Mouse (Mus musculus) layer of hippocampus, adult 18-20 months (tissue): ENCODE results near the gene Rbms3. TPM values are rescaled to one million over a fixed set of nuclear protein-coding genes. Genes with fewer than 3 reads are reported as not detected.

Source experiments
- DNase-seq, 2 experiments: peaks; one replicate each; pipeline ENCODE4 v3.0.0; 2022; ENCODE audit warnings: low spot score in 2 of 2
- long read RNA-seq: library from polyadenylated mRNA; stranded (forward); transcript quantifications from one replicate; pipeline ENCODE4 v2.0.0, GENCODE M21; 2021
- total RNA-seq, 2 experiments: library from RNA; stranded (reverse); gene quantifications; 2 replicates each; pipeline ENCODE4 v1.2.3; 2021

Gene Rbms3
- 10 to 100 TPM; 14.8 to 16.6 TPM for total RNA-seq
- long read RNA-seq, partial matches to known transcripts = 1 of 6 reads
- long read RNA-seq, other reads (novel, unspliced or antisense) = 4 of 6 reads

DNA sequence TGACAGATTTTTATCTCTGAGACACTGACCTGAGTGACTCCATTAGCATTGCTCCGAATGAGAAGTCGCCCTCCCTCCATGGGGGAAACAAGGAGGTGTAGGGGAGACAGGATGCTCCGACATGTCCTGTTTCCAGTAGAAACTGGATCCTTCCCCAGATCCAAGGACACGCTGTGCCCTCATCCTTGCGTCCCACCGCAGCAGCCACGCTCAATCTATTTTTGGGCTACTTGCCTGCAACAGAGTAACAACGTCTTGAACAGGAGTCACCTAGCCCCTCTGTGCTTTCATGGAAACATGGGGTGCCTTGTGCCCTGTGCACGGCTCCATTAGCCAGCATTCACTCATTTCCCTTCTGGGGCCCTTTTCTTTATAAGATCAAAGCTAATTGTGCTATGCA is at the start of gene Rbms3:
Rbms3 (minus strand) TSS at position 143 of the 400 bp plus-strand sequence.
- DNase-seq = no peak

DNA sequence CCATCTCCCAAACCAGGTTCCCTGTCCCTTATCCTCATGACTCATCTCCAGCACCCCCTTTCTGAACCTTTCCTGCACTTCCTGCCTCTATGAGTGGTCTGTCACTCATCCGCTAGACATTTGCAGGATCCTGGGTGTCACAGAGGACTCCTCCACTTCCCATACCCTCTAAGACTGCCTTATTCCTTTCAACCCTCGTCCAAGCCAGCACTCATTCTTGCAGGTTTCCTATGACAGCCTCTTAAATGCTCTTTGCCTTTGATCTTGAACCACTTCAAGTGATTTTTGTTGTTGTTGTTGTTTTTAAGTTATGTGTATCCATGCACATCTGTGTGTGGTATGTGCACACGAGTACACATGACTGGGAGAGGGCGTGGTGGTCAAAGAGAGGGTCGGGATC is 43.6 kb upstream of the Rbms3 start:
- DNase-seq = no peak

DNA sequence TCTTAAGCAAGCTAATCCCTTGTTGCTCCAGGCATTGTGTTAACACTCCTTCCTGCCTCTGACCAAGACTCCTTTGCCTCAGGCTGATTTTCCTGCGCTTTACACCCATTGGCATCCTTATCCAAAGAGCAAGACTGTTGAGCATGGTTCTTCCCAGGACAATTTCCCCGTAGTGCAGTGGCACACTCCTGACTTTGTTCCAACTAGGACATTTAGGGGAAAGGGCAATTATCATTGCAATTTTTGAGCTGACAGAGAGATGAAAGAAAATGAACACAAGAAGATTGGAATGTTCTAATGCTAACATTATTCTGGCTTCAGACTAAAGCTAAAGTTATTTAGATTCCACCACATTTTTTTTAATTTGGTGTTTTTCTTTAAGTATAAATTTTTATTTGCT is 24.9 kb upstream of the Rbms3 start:
- no peak for DNase-seq

DNA sequence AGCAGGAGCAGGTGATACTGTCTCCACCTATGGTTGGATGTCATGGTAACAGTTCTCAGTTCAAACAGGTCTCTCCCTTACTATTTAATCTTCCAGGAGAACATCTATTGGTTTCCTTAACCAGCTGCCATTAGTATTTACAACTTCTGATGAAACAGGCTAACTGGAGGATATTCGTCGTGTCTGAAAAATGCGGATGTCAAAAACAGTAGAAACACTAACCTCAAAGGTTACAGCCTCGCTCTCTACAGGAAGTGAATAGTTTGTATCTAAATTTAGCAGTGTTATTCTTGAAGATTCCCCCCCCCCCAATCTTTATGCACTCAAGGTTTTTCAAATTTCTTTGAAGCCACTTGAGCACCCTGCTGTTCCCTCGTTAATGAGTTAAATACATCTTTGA is 23.9 kb upstream of the Rbms3 start:
- no peak for DNase-seq

DNA sequence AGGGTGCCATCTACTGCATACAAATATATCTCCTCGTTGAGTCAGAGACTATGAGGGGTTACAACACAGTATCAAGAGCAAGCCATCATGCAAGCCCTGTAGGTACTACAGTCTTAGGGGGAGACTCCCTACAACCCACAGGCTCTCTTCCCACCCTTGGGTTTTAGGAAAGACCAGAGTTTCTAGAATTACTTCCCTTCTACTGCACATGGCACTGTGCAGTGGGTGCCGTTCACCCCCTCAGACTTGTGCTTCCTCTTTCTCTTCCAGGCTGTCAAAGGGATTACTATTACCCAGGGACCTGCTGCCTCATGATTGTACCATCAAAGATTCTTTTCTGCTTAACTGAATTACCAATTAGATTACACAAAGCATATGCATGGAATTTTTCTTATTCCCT is 16.4 kb upstream of the Rbms3 start:
- DNase-seq = no peak

DNA sequence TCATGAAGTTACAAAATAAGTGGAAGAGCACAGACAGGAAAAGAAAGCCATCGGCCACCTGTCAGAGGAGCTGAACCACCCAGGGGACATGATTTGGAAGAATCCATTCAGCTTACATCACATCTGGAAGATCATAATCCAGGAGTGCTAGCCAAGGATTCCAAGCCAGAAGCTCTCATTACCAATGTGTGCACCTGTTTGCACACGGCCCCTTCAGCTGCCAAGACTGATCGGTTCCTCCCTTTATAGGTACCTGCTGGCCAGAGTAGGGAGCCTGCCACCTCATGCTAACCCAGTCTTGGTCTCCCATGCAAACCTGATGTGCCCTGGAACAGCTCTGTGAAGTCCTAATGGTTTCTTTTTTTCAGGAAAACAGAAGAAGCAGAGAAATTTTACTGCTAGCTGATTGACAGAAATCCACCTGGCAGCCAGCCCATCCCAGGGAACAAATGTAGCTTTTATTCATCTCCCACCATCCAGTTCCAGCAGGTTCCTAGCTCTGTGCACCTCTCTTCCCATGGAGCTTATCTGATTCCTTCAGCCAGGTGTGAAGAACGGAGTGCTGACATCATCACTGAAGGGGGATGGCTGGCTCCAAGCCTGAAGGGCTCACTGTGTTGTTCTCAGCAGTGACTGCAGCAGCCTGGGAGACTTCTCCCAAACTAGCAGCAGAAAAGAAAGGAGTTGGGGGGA is 11.5 kb upstream of the Rbms3 start:
- DNase-seq = peak in 1 of 2 experiments; percentile 31

DNA sequence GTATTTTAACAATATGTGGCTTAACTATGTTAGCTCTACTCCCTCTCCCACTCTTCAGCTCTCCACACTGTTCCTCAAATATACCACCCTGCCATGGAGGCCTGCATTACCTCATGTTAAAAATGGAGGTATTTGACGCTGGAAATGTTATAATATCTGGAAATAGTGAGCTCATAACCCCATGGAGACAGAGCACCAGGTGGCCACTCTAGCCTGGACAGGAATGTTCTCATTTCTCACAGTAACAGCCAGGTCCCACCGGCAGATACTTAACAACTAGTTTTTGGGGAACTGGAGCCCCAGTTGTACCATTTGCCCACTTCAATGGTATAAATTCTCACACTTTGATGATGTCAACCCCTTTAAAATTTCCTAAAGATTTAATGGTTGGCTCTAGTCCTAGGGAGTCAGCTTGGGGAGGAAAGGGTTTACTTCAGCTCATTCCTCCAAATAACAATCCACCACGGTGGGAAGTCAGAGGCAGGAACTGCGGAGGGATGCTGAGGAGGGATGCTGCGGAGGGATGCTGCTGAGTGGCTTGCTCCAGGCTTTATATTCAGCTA is 9.0 kb upstream of the Rbms3 start:
- no peak for DNase-seq

DNA sequence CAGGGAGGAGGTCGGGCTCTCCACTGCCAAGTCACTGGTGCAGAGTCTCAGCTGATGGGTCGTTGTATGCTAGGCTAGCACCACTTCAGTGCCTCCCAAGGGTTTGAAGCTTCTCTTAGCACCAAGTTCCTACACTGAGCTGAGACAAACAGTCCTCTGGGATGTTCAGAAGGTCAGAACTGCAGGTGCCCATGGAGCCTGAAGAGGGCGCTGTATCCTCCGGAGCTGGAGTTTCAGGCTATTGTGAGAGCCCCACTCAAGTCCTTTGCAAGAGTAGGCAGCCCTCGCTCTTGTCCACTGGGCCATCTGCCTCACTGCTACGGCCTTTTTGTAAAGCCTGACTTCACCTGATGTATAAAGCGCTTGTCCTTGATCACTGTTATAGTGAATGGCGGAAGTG is 6.8 kb upstream of the Rbms3 start:
- DNase-seq = no peak

DNA sequence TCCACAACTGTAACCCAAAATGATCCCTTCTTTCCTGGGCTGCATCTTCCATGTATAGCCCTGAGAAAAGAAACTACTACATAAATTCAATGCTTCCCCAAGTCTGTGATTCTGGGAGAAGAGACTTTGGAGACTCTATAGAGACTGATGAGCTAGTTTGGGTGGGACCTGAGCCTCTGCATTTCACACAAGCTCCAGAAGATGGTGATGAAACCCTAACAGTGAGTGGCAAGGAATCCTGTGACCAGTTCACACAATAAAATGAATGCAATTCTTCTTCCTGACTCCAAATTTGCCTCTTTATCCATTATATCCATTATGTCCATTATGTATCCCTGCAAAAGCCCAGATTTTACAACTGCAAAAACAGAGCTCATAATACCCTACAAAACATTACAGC is 2.5 kb downstream of the Rbms3 start:
- DNase-seq = no peak

DNA sequence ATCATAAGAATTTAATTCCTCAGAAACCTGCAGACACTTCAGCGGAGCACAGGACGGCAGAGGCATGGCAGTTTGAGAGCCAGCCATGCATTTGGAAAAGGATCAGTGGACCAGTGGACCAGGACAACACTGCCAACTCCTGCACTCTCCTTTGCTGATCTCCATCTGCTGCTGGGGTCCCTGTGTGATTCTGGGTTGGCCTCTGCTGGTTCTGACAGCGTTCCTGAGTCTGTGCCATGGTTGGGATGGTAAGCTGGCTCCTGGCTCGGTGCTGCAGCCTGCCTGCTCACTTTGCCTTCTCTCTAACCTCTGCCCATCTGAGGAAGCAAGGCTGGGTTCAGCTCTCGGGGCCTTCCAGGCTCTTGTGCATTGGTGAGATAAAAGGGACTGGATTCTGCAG is 28.9 kb downstream of the Rbms3 start:
- no peak for DNase-seq

DNA sequence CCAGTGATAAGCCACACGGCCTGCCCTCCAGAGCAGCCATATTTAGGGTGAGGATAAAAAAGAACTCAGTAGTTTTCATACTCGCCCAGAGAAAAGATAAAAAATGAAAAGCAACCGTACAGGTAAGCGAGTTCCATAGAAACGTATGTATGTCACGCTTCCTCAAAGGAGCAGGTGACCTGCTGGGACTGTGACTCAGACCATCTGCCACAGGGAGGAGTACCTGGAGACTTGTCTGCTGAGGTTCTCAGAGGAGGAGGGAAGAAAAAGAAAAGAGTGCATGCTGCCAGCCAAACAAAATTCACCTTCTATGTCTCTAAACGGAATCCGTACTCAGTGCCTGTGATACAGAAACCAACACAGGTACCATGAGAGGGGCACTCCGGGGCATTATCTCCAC is 30.4 kb downstream of the Rbms3 start:
- DNase-seq = no peak

DNA sequence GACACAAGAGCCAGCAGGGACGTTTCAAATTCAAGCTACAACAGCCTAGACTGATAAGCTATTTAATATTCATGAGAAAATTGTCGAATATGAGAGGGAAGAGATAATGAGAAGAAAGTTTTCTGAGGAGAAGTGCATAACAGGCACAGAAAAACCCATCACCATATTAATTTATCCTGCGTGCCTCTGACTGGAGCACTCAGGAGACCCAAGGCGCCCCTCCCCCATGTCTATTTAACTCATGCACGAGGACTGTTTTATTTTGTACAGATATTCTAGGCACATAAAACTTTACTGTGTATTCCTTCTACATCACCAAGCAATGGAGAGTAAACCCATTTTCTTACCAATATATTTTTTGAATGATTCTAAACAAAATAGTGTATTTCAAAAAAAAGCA is 33.6 kb downstream of the Rbms3 start:
- no peak for DNase-seq

DNA sequence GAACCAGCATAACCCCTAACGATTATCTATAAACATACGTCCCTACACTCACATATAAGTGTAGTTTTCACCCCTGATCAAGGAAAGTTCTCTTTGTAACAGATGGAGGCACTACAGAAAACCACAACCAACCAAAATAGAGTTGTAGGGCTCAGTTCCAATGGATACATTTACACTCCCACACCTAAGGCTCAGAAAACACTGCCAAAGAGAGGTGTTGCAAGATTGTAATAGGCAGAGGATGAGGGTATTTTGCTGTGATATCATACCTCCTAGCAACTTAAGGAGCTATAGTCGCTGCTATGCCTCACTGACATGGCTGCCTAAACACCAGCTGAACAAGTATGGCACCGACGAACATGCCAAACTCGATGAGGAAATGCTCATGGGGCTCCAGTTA is 44.4 kb downstream of the Rbms3 start:
- DNase-seq = no peak

DNA sequence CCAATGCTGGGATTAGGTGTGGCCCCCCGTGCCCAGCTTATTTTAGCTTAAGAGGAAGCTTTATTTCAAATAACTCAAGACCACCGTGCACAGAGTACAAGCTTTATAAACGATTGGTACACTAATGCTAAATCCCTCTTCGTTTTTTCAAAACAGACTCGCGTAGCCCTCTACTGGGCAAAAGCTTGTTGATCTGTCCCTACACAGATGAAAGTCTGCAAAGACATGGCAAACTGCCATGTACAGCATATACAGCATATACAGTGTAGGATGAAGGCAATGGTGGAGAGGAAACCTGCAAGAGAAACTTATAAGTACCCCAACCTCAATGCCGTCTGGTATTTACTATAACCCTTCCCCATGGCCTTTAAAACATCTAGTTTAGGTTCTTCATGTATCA is 46.1 kb downstream of the Rbms3 start:
- DNase-seq = peak in 1 of 2 experiments; percentile 14

DNA sequence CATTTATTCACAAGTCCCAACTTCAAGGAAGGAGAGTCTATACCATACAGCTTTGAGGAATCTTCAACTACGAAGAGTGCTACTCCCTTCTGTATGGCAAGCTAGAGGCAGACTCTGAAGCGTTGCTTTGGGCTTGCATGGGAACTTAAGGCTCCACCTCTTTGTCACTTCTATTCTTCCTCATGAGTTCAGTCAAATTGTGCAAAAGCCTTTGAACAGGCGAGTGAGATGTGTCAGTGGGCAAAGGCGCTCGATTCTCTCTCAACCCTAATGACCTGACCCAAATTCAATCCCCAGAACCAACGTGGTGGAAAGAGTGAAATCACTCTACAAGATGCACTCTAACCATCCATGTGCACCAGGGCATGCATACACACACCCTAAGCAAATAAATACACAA is 47.1 kb downstream of the Rbms3 start:
- no peak for DNase-seq

DNA sequence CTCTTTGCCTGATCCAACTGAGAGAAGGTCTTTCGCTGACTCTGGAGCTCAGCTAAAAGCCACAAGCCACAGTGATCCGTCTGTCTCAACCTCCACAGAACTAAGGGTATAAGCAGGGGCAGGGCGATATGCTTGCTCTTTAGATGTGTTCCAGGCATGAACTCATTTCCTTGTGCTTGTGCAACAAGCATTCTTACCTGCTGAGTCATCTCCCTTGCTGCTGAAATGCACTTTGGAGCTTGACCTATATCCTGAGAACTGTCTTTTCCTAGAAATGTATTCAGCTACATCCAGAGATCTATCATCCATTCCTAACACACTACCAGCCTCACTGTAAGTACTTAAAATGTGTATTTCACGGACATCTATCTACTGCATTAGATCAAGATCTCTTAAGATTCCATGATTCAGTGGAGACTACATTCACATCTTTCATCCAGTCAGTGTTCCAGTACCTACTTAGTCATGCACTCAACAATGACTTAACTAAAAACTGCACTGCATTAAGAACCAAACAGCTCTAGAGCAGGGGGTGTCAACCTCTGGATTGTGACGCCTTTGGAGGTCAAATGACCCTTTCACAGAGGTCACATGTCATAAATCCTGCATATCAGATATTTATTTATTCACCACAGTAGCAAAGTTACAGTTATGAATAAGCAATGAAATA is 58.4 kb downstream of the Rbms3 start:
- DNase-seq = no peak

DNA sequence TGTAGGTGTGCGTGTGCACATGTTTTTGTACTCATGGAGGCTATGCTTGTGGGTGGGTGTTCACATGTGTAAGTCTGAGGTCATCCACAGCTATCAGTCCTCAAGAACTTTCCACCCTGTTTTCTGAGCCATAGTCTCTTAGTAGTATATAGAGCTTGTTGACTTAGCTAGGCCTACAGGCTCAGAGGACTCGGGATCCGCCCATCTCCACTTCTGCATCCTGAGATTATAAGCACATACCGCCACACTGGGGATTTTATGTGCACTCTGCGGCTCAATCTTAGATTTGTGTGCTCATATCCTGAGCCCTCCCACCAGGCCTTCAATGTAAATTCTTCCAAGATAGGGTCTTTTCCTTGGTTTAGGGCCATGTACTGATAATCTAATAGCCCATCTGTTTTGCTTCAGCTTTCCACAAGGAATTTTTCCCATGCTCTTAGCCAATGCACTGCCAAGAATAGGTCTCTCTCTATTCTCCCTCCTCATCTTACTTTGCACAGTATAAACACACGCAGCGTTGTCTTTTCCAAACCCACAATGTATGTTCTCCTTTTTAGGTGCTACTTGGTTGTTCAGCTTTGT is 59.4 kb downstream of the Rbms3 start:
- no peak for DNase-seq

DNA sequence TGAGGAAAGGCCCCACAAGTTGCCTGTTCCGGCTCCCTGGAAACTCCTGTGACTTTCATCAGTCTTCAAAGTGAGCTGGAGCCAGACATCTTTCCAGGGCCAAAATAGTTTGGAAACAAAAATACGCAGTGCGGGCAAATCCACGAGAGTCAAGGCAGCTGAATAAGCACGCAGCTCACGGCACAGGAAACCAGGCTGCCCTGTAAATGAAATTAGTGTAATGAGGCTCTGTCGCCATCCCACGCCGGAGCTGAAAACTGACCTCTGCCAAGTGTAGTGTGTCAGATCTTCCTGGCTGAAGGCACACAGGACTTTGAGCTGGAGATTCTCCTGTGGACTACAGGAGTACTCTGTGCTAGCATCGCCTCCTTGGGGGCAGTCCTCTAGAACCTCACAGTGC is 63.4 kb downstream of the Rbms3 start:
- DNase-seq = no peak

DNA sequence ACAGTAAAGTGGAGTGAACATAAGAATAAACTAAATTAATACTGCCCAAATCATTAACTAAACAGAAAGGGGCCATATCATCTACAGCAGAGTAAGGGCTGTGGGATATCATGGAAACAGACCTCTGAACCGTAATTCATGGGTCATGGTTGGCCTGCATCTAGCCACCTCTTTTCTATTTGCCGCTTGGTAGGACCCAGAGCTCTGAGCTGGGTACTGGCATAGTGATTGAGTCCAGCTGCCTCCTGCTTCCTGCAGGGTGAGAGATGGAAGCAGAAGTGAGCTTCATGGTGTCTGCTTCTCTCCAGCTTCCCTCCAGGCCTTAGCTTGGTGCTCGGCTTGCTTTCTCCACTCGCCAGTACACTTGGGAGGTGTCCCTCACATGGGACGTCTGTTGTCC is 71.2 kb downstream of the Rbms3 start:
- DNase-seq = no peak

DNA sequence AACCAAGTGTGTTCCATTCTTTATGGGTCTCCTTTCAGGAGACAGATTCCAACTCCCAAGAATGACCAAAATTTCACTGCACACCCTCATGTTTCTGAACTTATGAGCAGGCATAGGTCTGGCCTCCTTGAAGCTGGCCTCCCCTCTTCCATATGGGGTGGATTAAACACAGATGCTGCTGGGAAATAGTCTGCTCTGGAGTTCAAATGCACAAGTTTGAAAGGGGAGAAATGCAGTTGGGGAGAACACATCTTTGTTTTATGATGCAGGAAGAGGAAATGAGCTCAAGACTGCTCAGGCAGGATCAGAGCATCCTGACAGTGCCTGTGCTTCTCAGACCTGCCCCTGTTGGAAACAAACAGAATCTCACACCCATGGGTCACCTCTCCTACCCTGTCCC is 75.4 kb downstream of the Rbms3 start:
- no peak for DNase-seq

DNA sequence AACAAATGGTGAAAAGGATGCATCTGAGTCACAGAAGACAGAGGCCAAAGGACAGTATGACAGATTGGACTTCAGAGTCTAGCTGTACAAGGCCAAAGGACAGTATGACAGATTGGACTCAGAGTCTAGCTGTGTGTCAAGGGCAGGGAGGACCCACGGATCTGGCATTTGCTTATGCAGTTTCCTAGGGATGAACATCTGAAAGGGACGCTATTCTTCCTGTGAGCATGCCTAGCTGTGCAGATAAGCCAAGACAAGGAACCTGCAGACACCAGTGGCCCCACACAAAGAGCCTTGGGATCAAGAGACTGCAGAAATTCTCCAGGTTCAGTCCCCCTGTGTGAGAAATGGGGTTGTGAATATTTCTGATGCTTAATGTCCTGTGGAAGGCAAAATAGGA is 100.4 kb downstream of the Rbms3 start:
- no peak for DNase-seq

DNA sequence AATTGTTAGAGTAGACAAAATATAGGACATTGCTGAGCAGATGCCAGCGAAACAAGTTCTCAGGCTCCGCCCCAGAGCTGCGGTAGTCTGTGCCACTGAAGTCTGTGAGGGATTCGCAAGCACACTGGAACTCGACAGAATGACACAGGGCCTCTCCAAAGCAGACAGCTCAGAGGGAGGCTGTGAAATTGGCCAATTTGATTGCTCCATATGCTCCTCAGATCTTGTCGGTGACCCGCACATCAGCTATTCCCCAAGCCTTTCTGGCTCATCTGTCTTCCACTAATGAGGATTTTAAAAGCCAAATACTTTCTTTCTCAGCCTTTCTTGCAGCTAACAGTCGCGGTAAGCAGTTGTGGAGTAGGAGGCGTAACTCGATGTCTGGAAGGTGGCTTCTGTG is 120.8 kb downstream of the Rbms3 start:
- DNase-seq = peak in 1 of 2 experiments; percentile 14
